Mouse (Mus musculus): ENCODE measurements around the gene Zfp3.

DNA sequence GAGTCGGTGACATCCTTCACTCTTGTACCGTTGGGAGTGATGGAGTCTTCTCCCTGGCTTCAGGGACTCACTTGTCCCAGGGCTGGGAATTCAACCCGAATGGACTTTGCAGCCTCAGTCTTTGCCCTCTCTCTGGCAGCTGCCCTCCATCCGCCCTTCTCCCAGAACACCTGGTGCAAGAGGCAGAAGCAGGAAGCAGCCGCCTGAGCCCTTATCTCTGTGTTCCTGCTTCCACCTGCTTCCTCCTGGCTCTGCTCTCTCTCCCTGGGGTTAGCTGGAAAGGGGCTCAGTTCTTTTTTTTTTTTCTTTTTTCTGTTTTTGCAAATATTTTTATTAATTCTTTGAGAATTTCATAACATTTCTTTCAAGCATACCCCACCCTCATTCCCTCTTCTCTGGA, 26.3 kb upstream of the Zfp3 start:
- TF ChIP-seq CTCF (IDR thresholded peaks at IDR 0.05; ENCODE audit: low read depth) (no peak), EP300 (IDR thresholded peaks at IDR 0.05; ENCODE audit: low read depth) (no peak)

Data from liver, embryonic 14.5 days (tissue).